Mouse (Mus musculus) liver, adult 10 weeks (tissue): ENCODE data around the gene Nup37. TPM values are rescaled to one million over a fixed set of nuclear protein-coding genes. Genes with fewer than 3 reads are reported as not detected.

Experiments
- polyA plus RNA-seq: library from polyadenylated mRNA; stranded (reverse); fragments of 350-450 nt; fragmentation: Illumina TruSeq; extraction: RNeasy Lipid Tissue Mini Kit (QIAGEN cat#74804); gene quantifications from one replicate; pipeline ENCODE4 v1.2.3, GENCODE M21; 2014; ENCODE audit warnings: low read depth, low replicate concordance

Nup37 gene
- 11.3 TPM for polyA plus RNA-seq

DNA sequence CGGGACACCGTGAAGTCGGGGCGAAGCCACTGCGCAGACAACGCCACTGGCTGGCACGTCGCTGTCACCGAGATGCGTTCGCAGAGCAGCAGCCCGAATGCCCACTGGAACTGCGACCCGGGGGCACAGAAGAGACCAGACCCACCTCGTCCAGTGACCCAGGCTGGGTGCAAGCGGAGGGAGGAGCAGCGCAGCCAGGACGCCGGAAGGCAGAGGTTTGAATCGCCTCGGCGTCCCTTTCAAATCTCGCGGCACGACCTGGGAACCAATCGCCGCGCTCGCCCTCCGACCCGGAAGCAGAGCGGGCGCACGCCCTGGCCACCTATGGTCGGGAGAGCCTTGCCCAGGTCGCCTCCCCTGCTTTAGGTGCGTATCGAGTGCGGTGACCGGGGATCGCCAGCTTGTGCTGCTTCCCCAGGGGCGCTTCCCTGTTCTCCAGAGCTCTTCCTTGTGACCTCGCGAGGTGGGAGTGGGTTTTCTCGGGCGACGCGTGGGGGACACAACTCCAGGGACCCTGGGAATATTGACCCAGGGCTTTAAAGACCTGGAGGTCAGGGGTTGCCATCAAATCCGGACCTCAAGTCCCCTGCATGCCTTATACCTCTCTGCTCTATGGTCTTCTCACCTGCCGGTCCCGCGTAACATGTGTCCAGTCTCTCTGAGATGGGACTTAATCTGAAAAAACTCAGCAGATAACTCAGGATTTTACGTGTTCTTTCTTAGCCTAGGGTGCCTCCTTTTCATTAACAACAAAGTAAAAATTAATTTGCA lies at the start of gene Nup37, which contains the start of gene Parpbp:
Nup37 (plus strand) TSS at position 286 of the 771 bp plus-strand sequence.
Parpbp (minus strand) TSS at position 235 of the 771 bp plus-strand sequence.

DNA sequence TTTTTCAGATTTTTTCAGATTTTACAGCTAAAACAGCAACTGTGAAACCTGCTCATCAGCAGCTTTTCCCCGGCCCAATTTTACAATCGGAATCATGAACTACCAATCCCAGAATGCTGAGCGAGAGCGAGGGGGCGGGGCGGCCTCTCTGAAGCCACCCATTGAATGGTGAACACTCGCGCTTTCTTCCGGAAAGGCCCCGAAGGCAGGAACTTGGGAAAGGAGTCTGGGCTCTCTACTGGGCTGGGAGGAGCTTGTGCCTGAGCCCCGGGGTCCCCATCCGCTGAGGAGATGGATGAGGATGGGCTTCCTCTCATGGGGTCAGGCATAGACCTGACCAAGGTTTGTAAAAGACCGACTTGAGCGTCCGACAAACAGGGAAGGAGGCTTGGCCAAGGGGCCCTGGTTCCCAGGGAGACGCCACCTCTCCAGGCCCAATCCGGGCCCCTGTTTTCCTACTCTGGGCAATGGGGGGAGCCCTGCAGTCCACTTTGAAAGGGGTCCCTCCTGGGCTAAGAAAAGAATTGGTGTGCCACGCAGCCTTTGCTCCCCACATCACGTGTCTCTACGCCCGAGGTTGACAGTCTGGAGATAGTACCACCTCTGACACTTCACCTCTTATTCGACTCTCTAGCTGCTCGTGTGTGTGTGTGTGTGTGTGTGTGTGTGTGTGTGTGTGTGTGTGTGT lies 54.3 kb downstream of the Nup37 start, which contains the start of gene Washc3:
Washc3 (plus strand) TSS at position 143 of the 688 bp plus-strand sequence.

Other genes with a start within 250 kb of the Nup37 start
- gene Pmch, start 55.9 kb upstream of the Nup37 start, polyA plus RNA-seq = not detected
- 0.13 TPM for gene Parpbp, start 51 bp upstream of the Nup37 start, polyA plus RNA-seq
- 34.6 TPM for gene Washc3, start 54.1 kb downstream of the Nup37 start, polyA plus RNA-seq
- 1.1 TPM for gene Dram1, start 232.1 kb downstream of the Nup37 start, polyA plus RNA-seq
- gene Gnptab, start 232.1 kb downstream of the Nup37 start, polyA plus RNA-seq = 8.7 TPM